Mouse (Mus musculus): ENCODE measurements around the gene Sh3bp2. TPM values are rescaled to one million over a fixed set of nuclear protein-coding genes. Genes with fewer than 3 reads are reported as not detected.
"Not testable (repeated sequence)": the region's sequence is repeated elsewhere in the genome, so short reads cannot be mapped to it uniquely, and the experiment has no call there.

Sh3bp2 gene
- polyA plus RNA-seq, 2 experiments from 2014 or later = 4.0 to 9.6 TPM

DNA sequence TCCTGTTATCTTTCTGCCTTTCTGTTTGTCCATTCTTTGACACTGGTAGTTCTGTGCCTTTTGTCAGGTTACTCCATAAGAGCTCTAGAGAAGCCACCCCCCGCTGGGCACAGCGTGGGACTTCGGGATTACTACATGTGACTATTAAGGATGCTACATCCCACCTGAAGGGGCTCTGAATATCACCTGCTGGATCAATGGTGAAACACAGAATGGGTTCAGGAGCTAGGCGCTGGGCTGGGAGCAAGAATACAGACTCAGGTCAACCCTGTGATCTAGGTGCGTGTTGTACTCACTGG, 788 bp downstream of the Sh3bp2 start:
- no peak for ATAC-seq

DNA sequence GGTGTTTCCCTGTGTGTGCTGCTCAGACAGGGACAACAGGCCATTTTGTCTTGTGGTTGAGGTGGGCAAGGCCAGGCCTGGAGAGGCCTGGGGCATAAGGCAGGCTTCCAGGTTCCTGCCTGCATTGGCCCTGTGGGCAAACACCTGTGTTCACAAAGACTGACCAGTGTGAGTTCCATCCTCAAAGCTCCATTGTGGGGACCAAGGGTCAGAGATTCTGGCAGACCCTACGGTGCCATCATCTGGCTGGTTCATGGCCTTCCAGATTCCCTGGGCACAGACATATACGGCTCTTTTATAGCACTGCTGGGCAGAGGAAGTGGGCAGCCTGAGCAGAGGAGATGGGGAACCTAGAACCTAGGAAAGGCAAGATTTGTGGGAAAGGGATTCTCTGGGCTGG, 1.7 kb downstream of the Sh3bp2 start:
- ATAC-seq = no peak

DNA sequence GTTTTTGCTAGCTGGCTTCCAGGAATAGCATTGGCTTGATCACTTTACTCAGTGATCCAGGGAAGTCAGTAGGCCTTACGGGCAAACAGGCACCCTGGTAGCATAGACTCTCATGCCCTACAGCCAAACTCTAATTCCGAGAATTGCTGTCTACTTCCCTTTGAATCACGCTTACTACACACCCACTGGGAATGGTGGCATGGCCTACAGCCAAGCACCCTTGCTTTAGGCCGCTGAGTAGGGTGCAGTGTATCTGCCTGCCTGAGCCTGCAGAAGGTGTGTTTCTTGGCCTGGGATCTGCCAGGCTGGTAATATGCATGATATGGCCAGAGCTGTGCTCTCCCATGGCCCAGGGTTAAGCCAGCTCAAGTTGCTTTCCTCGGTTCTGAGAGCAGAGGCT, 3.1 kb downstream of the Sh3bp2 start:
- ATAC-seq = no peak

DNA sequence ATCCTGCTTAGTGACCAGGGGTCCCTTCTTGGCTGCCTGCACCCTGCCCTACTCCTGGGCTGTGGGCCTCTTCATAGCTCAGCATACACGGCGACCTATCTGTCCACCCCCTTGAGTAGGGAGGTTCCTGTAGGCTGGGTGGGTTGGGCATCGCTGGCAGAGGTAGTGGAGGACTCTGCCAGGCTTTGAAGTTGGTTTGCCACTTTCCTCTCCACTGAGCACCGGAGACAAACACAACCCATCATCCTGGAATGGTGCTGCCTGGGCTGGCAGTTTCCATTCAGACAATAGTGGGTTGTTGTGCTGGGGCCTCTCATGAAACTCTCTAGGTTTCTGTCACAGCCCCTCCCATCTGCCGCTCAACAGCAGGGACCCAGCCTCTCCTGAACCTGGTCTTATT, 4.5 kb downstream of the Sh3bp2 start:
- ATAC-seq = no peak

DNA sequence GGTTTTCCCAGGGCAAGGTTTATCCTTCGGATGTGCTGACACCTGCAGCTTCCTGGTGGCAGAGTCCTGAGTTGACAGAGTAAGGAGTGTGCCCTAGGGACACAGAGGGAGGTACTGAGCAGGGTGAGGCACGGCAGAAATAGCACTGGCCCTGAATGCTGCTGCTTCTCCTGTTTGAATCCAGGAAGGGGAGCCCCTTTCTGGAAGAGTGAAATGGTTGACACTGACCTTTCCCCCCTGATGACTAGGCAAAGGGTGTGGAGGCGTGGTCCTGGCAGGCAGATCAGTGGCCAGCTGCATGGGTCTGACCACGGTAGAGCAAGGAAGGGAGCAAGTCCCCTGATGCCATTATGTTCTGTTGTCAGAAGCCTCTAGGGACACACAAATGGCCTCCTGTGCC, 5.0 kb downstream of the Sh3bp2 start:
- no peak for ATAC-seq

DNA sequence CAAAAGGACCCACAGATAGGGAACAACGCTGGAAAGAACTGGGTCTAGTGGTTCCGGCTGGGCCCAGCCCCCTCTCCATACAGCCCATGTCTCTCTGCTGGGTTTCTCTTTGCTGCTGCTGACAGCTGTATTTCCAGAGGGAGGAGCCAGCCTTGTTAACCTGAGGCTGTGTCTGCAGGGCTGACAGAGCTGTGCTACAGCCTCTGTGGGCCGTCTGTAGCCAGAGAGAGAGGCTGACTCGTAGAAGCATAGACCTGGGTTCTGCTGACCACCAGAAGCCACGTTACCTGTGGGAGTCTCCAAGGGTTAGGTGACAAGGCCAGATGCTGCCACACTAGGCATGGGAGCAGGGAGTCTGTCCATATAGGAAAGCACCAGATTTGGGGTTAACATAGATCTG, 7.4 kb downstream of the Sh3bp2 start:
- ATAC-seq = no peak

DNA sequence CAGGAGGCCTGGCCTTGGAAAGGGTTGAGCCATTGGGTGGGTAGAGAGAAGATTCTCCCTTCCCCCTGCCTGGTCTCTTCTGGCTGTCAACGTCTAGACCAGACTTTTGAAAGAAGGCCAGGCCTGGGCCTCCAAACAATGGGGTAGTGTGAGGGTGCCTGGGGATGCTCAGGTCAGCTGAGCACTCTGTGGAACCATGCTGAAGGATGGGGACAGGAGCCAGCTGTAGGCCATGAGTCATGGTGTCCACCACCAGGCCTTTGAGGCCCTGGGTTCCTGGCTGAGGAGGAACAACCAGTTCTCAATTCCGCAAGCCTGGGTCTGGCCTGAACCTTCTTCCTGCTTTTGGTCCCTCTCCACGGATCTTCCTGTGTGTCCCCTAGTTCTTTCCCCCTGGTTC, 8.2 kb downstream of the Sh3bp2 start:
- no peak for ATAC-seq

DNA sequence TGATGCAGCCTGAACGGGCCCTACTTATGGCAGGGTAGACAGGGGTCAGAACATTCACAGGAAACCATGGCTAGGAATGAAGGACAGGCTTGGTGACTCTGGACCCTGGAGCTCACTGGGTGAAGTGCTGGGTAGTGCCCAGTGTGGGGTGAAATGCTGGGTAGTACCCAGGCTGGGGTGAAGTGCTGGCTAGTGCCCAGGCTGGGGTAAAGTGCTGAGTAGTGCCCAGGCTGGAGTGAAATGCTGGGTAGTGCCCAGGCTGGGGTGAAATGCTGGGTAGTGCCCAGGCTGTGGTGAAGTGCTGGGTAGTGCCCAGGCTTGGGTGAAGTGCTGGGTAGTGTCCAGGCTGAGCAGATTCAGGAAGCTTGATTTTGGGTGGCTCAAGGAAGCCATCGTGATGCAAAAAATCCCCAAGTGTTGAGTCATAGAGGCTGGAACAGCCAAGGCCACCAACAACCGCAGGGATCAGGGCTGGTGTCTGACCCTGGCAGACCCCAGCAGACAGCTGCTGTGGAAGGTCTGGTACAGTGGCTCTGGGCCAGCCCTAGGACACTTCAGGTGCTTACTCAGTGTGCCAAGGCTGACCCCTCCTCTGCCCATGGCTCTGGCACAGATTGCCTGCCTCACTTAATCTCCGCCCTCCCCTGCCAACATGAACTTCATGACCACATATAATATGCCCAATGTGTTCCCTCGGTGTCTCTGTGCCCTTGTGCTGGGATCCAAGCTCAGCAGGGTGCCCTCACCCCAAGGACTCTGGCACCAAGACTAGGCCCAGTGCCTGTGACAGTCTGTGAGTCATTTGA, 9.3 kb downstream of the Sh3bp2 start:
- no peak for ATAC-seq

DNA sequence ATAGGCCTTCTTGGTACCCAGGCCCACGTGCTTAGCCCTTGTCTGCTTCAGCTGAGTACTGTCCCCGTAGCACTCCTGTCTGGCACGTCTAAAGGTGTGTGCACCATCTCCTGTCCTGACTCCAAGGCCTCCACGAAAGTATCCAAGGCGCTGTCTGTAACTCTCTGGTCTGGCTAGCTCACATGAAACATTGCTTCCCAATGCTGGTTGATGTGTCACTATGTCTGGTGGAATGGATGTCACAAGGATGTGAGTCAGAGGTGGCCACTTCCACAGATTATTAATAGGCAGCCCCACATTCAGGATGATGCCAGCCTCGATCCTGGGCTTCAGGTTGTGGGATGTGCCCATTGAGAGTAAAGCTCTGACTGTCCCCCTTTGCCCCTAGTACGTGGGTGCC, 10.2 kb downstream of the Sh3bp2 start:
- ATAC-seq = no peak

DNA sequence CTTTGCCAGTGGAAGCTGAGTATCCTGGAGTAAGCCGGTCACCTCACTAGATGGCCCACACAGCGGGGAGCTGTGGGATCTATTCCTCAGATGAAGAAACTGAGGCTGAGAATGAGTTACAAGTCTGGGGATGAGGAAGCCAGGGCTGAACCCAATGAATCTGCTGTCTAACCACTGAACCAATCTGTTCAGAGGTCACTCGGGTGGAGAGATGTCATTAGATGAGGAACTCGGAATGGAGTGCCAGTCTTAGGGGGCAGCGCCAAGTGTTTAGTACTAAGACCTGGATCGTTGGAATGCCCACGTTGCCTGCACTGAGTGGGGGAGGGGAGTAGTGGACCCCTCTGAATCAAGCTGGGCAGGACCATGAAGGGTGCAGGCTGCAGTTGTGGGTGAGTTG, 12.4 kb downstream of the Sh3bp2 start:
- no peak for ATAC-seq

DNA sequence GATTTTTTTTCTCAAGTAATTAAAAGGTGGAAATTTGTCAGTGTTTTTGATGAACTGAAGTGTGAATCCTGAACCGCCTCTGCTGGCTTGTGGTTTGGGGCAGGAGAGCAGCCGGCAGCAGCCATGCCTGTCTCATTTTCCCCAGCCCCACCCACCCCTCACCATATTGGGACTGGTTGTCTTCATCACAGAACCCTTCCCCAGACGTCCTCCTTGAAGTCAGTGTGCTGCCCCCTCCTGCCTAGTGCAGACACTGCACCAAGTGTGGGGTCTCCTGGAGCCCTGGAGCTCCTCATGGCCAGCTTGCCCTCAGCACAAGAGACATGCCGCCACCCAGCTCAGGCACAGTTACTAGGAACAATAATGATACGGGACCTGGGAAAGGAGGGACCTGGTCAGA, 12.9 kb downstream of the Sh3bp2 start:
- ATAC-seq = peak; percentile 58

DNA sequence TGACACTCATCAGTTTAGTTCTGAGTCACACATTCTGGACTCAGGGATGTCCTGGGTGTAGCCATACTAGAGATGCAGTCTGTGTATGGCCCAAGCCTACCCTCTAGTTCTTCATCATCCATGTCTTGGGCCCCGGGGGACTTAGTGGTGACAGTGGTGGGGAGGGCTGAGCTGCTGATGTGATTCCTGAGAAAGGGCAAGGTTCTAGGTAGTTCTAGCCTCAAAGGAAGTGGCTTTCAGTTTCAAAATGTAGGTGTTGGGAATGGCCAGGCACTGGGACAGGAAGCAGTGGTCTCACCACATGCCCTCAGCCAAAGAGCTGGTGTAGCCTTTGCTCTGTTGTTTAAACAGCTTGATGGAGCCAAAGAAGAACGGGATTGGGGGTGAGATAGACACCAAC, 13.5 kb downstream of the Sh3bp2 start:
- ATAC-seq = peak; percentile 25

DNA sequence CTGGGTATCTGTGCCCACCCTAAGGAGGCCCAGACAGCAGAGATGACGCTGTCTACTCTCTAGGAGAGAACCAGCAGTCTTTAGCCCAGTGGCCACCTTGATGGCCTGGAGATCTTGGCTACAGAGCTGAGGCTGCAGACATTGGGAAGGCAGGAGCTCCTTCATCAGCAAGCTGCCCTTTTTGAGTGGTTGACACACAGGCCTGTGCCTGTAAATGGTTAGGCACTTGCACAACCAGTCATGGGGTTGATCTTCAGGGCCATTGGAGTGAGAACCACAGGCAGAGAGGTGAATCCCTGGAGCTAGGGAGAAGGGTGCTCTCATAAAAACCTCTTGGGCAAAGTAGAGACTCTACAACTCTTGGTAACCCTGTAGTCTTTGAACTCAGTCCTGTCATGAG, 16.5 kb downstream of the Sh3bp2 start:
- no peak for ATAC-seq

DNA sequence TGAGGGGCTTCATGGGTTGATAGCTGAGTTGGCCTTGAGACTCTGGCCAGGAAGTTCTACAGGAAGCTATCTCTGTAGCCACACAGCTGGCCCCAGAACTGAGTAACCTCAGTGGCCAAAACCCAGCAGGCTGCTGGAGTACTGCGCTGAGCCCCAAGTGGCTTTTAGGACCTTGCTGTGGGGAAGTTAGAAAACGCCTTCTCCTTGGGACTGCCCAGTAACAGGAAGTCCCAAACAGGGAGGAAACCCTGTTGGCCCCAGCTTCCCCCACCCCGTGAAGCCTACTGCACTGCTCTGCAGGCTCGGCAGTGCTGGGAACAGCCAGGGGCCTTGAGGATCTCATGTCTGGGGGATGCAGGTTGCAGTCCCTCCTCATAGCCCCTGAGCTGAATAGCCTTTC, 17.5 kb downstream of the Sh3bp2 start:
- ATAC-seq = peak; percentile 50

DNA sequence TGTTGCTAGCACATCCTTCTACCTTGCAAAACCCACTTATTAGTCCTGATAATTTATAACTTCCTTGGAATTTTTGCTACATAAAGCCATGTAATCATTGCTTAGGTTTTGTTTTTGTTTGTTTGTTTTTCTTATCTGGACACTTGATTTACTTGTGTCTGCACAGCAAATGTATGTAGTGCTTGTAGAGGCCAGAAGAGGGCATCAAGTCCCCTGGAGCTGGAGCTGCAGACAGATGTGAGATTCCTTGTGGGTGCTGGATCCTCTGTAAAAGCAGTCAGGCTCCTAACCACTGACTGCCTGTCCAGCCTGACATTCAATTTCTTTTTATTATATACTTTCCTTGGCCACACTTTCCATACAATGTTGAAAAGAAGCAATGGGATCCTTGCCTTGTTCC, 21.8 kb downstream of the Sh3bp2 start:
- no peak for ATAC-seq

DNA sequence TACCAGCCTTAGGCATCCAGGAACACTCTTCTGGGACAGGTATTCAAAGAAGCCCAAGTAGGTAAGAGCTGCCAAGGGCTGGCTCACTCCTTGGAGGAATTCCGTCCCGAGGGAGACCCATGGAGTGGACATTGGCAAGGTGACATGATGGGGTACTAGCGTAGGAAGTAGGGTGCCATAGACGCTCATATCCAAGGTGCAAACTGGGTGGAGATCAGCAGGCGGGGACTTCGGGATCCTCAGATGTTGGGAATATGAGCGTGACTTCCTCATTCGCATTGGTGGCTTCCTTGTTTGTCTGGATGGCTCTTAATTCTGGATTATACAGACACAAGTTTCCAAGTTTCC, 23.5 kb downstream of the Sh3bp2 start:
- no peak for ATAC-seq

DNA sequence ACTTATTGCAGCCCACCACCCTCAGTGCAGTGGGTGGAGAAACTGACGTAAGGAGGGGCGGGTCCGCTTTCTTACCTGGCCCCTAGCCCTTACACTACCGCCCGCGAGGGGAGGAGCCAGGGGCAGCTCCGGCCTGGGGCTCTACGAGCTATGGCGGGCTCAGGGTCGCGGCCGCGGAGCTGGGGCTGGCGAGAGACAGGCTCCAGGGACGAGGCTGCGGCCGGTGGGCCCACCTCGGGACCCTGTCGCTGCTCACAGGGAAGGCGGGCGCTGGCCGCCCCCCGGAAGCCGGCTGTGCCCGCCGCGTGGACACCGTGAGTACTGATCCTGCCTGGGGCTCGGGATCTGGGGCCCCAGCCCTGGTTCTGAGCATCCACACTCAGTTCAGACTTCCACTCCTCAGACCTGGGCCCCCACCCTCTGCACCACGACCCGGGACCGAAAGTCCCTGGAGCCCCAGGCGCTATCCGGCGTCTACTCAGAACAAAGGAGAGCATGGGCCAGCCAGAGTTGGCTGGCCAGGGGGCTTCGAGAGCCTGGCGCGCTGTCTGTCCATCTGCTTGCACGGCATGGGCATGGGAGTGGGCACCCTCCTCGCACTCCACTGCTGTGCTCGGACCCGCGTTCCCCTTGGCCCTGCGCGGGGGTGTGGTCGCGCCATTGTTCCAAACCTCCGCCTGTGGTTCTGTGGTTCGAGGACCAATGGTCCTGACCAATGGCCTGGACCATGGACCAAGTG, 24.0 kb downstream of the Sh3bp2 start:
- ATAC-seq = peak; percentile 69

DNA sequence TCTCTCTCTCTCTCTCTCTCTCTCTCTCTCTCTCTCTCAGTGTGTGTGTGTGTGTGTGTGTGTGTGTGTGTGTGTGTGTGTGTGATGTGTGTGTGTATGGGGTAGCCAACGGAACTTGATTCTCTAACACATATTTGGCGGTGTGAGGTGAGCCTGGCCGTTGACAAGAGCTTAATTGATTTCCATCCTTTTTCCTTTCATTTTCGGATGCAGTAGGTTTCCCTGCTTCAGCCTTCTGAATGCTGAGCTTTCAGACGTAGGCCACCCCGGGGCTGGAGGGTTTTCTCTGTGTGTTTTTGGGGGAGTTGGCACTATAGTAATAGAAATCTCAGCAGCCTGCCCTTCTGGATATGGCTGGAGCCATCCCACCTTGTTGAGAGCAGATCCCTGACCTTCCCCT, 24.6 kb downstream of the Sh3bp2 start:
- no peak for ATAC-seq

DNA sequence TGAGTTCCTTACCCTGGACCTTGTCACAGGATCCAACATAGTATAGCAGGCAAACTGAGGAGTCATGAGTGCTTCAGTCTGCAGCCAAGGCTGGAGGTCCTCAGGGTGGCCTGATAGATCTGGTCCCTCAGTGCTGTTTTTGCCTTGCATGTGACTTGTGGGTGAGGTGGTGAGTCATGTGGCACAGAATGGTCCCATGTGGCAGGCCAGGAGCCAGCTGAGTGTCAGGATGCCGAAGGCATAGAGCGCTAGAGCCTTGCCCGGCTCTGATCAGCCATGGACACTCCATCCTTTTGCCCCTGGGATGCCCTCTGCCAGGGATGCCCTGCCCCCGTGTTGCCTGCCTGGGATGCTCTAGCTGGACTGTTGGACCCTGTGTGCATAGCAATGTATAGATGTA, 26.2 kb downstream of the Sh3bp2 start:
- ATAC-seq = no peak

DNA sequence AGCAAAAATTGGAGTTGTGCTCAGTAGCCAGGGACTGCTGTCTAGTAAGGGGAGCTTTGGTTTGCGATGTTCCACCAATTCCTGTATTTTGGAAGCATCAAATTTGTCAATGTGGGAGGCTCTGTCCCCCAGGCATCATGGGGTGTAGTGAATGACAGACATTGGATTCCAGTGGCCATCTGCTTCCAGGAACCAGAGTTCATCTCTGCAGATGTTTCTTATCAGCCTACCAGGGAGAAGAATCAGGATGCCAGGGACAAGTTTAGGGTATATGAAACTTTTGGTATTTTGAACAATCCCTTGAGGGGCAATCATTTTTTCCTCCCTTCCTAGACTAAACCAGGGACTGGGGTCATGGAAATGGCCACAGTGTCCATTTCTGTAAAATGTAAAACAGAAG, 38.2 kb downstream of the Sh3bp2 start:
- no peak for ATAC-seq

DNA sequence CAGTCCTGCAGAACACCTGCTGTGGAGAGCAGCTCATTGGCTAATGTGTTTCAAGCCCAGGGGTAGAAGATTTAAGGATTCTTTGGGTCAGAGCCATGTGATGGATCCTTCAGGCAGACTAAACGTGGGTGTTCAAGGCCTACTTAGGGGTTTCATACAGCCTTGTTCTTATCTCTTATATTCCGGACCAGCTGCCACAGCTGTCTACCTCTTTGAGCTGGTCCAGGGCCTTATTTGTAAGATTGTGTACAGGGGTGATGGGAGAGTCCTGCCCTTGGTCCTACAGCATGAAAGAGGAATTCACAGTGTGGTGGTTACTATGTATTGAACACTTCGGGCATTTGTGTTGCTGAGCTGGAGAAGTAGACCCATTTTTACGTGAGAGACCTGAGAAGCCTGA, 38.7 kb downstream of the Sh3bp2 start:
- ATAC-seq = no peak

DNA sequence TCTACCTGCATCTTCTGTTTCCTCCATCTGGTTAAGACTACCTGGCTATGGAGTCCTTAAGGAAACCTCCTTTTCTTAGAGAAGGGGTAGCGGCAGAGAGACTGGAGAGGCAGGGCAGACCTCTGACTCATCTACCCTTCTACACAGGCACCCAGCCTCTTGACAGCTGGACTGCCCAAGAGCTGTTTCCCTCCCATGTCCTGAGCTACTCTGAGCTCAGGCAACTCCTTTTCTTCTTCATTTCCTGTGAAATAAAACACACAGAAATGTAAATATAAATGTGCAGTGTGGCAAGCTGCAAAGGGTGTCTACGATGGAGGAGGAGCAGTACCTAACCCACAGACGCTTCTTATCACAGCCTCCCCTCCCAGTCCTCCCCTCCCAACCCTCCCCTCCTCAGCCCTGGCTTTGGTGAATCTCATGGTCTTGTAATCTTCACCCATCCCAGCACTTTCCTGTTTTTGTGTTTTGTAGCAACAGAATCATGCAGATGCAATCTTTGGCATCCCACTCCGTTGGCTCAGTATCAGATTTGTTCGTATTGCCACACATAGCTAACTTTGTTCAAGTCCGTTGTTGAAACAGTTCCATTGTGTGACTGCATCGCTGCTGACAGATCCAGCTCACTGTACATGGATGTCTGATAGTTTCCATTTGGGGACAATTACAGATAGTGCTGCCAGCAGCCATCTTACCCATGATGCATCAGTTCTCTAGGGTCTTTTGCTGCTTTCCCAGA, 40.1 kb downstream of the Sh3bp2 start:
- no peak for ATAC-seq

DNA sequence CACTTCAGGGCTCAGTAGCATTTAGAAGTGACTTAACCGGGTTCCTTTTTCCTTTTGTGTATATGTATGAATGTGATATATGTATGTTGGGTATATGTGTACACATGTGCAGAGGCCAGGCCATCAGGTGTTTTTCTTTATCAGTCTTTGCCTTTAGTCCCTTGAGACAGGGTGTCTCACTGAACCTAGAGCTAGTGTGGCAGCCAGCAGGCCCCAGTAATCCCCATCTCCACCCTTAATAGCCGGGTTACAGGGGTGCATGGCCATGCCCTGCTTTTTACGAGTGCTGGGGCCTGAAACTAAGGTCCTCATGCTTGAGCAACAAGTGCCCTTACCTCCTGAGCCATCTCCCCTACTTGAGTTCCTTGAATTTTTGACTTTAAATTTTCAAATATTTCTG, 45.9 kb downstream of the Sh3bp2 start:
- ATAC-seq = no peak

DNA sequence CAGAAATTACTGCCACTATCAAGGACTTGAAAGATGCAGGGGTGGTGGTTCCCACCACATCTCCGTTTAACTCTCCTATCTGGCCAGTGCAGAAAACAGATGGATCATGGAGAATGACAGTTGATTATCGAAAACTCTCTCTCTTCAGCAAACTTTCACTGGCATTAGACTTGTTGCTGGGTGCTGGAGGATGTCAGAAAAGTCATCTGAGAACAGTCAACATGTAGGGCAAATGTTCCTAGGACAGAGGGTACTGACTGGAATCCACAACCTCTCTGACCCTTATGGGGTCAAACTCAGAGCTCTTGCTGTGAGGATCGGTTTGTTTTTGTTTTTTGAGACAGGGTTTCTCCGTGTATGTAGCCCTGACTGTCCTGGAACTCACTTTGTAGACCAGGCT, 46.9 kb downstream of the Sh3bp2 start:
- ATAC-seq = not testable (repeated sequence)
